Mouse (Mus musculus): ENCODE measurements around the gene Amotl2. TPM values are rescaled to one million over a fixed set of nuclear protein-coding genes. Genes with fewer than 3 reads are reported as not detected.

Amotl2 gene
- polyA plus RNA-seq, 1 experiment from 2014 or later = 73.1 TPM

GRCm38 (mm10) chr9:102734739-102735075 is 18.2 kb downstream of the Amotl2 start:
- H3K4me3 ChIP-seq (replicated peaks) = no peak overlapping the region
- no peaks in the 10 kb centered on the region for H3K27me3 ChIP-seq
- no peak overlapping the region for H3K27ac ChIP-seq
- H3K9ac ChIP-seq (replicated peaks) = no peak overlapping the region
- H3K4me1 ChIP-seq (replicated peaks) = peaks cover 5% of the 10 kb centered on the region; the same call in 1 of the 2 replicates
- no peaks in the 10 kb centered on the region for H3K9me3 ChIP-seq
- ATAC-seq (ENCODE audit: insufficient number of reproducible peaks, insufficient read depth, low FRiP score, low TSS enrichment, low read depth) = no peak
- WGBS = 71% methylated on average over 1 of the region's 1 CpGs
- H3K4me2 ChIP-seq = no peak overlapping the region
- H3K36me3 ChIP-seq = peaks cover 44% of the 10 kb centered on the region

- H3K9me3 ChIP-seq = no peaks in the 10 kb centered on the region
- WGBS = 86% methylated on average over 3 of the region's 3 CpGs
- peaks cover 5% of the 10 kb centered on the region; the same call in 1 of the 2 replicates for H3K4me1 ChIP-seq (replicated peaks)
- no peaks in the 10 kb centered on the region for H3K27me3 ChIP-seq
- H3K9ac ChIP-seq (replicated peaks) = no peak overlapping the region
- H3K4me3 ChIP-seq (replicated peaks) = no peak overlapping the region
- peaks cover 39% of the 10 kb centered on the region for H3K36me3 ChIP-seq
- no peak overlapping the region for H3K4me2 ChIP-seq
- ATAC-seq (ENCODE audit: insufficient number of reproducible peaks, insufficient read depth, low FRiP score, low TSS enrichment, low read depth) = no peak
- no peak overlapping the region for H3K27ac ChIP-seq
Measured at GRCm38 (mm10) chr9:102735231-102735630, 18.8 kb downstream of the Amotl2 start.

GRCm38 (mm10) chr9:102735996-102736395 is 19.5 kb downstream of the Amotl2 start:
- H3K4me2 ChIP-seq = no peak overlapping the region
- H3K4me1 ChIP-seq (replicated peaks) = peaks cover 5% of the 10 kb centered on the region; the same call in 1 of the 2 replicates
- H3K27ac ChIP-seq = no peak overlapping the region
- no peak overlapping the region for H3K9ac ChIP-seq (replicated peaks)
- H3K27me3 ChIP-seq = no peaks in the 10 kb centered on the region
- no peak for ATAC-seq (ENCODE audit: insufficient number of reproducible peaks, insufficient read depth, low FRiP score, low TSS enrichment, low read depth)
- no peaks in the 10 kb centered on the region for H3K9me3 ChIP-seq
- H3K4me3 ChIP-seq (replicated peaks) = no peak overlapping the region
- WGBS = 56% methylated on average over 1 of the region's 1 CpGs
- H3K36me3 ChIP-seq = peaks cover 31% of the 10 kb centered on the region

- no peak for ATAC-seq (ENCODE audit: insufficient number of reproducible peaks, insufficient read depth, low FRiP score, low TSS enrichment, low read depth)
Measured at GRCm38 (mm10) chr9:102737405-102737804, 20.9 kb downstream of the Amotl2 start.

GRCm38 (mm10) chr9:102746753-102747152 is 30.3 kb downstream of the Amotl2 start:
- no peak overlapping the region for H3K27ac ChIP-seq
- H3K9ac ChIP-seq (replicated peaks) = no peak overlapping the region
- ATAC-seq (ENCODE audit: insufficient number of reproducible peaks, insufficient read depth, low FRiP score, low TSS enrichment, low read depth) = no peak
- H3K4me1 ChIP-seq (replicated peaks) = 0 out of 2 replicates have a peak, but pooled peaks cover 3% of the 10 kb centered on the region
- 62% methylated on average over 5 of the region's 5 CpGs for WGBS
- no peak overlapping the region for H3K4me3 ChIP-seq (replicated peaks)
- no peaks in the 10 kb centered on the region for H3K36me3 ChIP-seq
- H3K9me3 ChIP-seq = no peaks in the 10 kb centered on the region
- no peak overlapping the region for H3K4me2 ChIP-seq
- no peaks in the 10 kb centered on the region for H3K27me3 ChIP-seq

More at GRCm38 (mm10) chr9:102737405-102737804, 20.9 kb downstream of the Amotl2 start:
- 56% methylated on average over 1 of the region's 1 CpGs for WGBS
- Histone ChIP-seq H3K9ac (replicated peaks) (no peak overlapping the region), H3K36me3 (peaks cover 17% of the 10 kb centered on the region), H3K4me2 (no peak overlapping the region), H3K9me3 (no peaks in the 10 kb centered on the region), H3K4me3 (replicated peaks) (no peak overlapping the region), H3K27me3 (no peaks in the 10 kb centered on the region), H3K27ac (no peak overlapping the region), H3K4me1 (replicated peaks) (no peaks in the 10 kb centered on the region; the same call in 1 of the 2 replicates)

GRCm38 (mm10) chr9:102747902-102748301 is 31.4 kb downstream of the Amotl2 start:
- Histone ChIP-seq H3K4me2 (no peak overlapping the region), H3K27ac (no peak overlapping the region), H3K4me1 (replicated peaks) (0 out of 2 replicates have a peak, but pooled peaks cover 3% of the 10 kb centered on the region), H3K27me3 (no peaks in the 10 kb centered on the region), H3K4me3 (replicated peaks) (no peak overlapping the region), H3K9me3 (no peaks in the 10 kb centered on the region), H3K9ac (replicated peaks) (no peak overlapping the region), H3K36me3 (no peaks in the 10 kb centered on the region)
- no peak for ATAC-seq (ENCODE audit: insufficient number of reproducible peaks, insufficient read depth, low FRiP score, low TSS enrichment, low read depth)
- WGBS = 50% methylated on average over 5 of the region's 5 CpGs

- 0 out of 2 replicates have a peak, but pooled peaks cover 3% of the 10 kb centered on the region for H3K4me1 ChIP-seq (replicated peaks)
- no peak for ATAC-seq (ENCODE audit: insufficient number of reproducible peaks, insufficient read depth, low FRiP score, low TSS enrichment, low read depth)
- H3K4me2 ChIP-seq = no peak overlapping the region
- H3K9me3 ChIP-seq = no peaks in the 10 kb centered on the region
- WGBS = 83% methylated on average over 11 of the region's 11 CpGs
- no peaks in the 10 kb centered on the region for H3K36me3 ChIP-seq
- no peak overlapping the region for H3K4me3 ChIP-seq (replicated peaks)
- H3K27ac ChIP-seq = no peak overlapping the region
- H3K27me3 ChIP-seq = no peaks in the 10 kb centered on the region
- no peak overlapping the region for H3K9ac ChIP-seq (replicated peaks)
Measured at GRCm38 (mm10) chr9:102749216-102749615, 32.7 kb downstream of the Amotl2 start.

- ATAC-seq (ENCODE audit: insufficient number of reproducible peaks, insufficient read depth, low FRiP score, low TSS enrichment, low read depth) = no peak
- 91% methylated on average over 5 of the region's 5 CpGs for WGBS
- no peaks in the 10 kb centered on the region for H3K9me3 ChIP-seq
Measured at GRCm38 (mm10) chr9:102751632-102752303, 35.3 kb downstream of the Amotl2 start.

GRCm38 (mm10) chr9:102753299-102753698 is 36.8 kb downstream of the Amotl2 start:
- Histone ChIP-seq H3K4me3 (replicated peaks) (no peak overlapping the region), H3K9ac (replicated peaks) (no peak overlapping the region)

More at GRCm38 (mm10) chr9:102751632-102752303, 35.3 kb downstream of the Amotl2 start:
- no peak overlapping the region for H3K27ac ChIP-seq
- H3K4me2 ChIP-seq = no peak overlapping the region
- H3K4me3 ChIP-seq (replicated peaks) = no peak overlapping the region
- no peaks in the 10 kb centered on the region for H3K27me3 ChIP-seq
- peaks cover 11% of the 10 kb centered on the region; the same call in 1 of the 2 replicates for H3K4me1 ChIP-seq (replicated peaks)
- no peaks in the 10 kb centered on the region for H3K36me3 ChIP-seq
- no peak overlapping the region for H3K9ac ChIP-seq (replicated peaks)

GRCm38 (mm10) chr9:102755161-102755560 is 38.7 kb downstream of the Amotl2 start:
- H3K36me3 ChIP-seq = no peaks in the 10 kb centered on the region
- no peak overlapping the region for H3K4me2 ChIP-seq
- H3K4me1 ChIP-seq (replicated peaks) = peaks cover 26% of the 10 kb centered on the region
- no peaks in the 10 kb centered on the region for H3K27me3 ChIP-seq
- no peak overlapping the region for H3K27ac ChIP-seq
- no peaks in the 10 kb centered on the region for H3K9me3 ChIP-seq
- no peak for ATAC-seq (ENCODE audit: insufficient number of reproducible peaks, insufficient read depth, low FRiP score, low TSS enrichment, low read depth)
- WGBS = 82% methylated on average over 4 of the region's 4 CpGs
- H3K9ac ChIP-seq (replicated peaks) = no peak overlapping the region
- H3K4me3 ChIP-seq (replicated peaks) = no peak overlapping the region

More at GRCm38 (mm10) chr9:102753299-102753698, 36.8 kb downstream of the Amotl2 start:
- H3K4me1 ChIP-seq (replicated peaks) = peaks cover 11% of the 10 kb centered on the region; the same call in 1 of the 2 replicates
- no peaks in the 10 kb centered on the region for H3K9me3 ChIP-seq
- H3K36me3 ChIP-seq = no peaks in the 10 kb centered on the region
- H3K27ac ChIP-seq = no peak overlapping the region
- H3K27me3 ChIP-seq = no peaks in the 10 kb centered on the region
- ATAC-seq (ENCODE audit: insufficient number of reproducible peaks, insufficient read depth, low FRiP score, low TSS enrichment, low read depth) = no peak
- no peak overlapping the region for H3K4me2 ChIP-seq

- no peak overlapping the region for H3K27ac ChIP-seq
- 79% methylated on average over 9 of the region's 9 CpGs for WGBS
Measured at GRCm38 (mm10) chr9:102755591-102756270, 39.3 kb downstream of the Amotl2 start.

More at GRCm38 (mm10) chr9:102755591-102756270, 39.3 kb downstream of the Amotl2 start:
- Histone ChIP-seq H3K36me3 (no peaks in the 10 kb centered on the region), H3K9me3 (no peaks in the 10 kb centered on the region), H3K27me3 (no peaks in the 10 kb centered on the region), H3K9ac (replicated peaks) (no peak overlapping the region), H3K4me1 (replicated peaks) (peaks cover 26% of the 10 kb centered on the region), H3K4me2 (no peak overlapping the region), H3K4me3 (replicated peaks) (no peak overlapping the region)
- ATAC-seq (ENCODE audit: insufficient number of reproducible peaks, insufficient read depth, low FRiP score, low TSS enrichment, low read depth) = no peak

Measured in limb, embryonic 12.5 days (tissue).